Mouse (Mus musculus): ENCODE measurements around the gene Nr2e3.
A peak's percentile ranks its signal among the peaks of the same experiment; 100 is the strongest.

Nr2e3 gene

GRCm38 (mm10) chr9:59951001-59951750 is 9.3 kb downstream of the Nr2e3 start:
- no peak for DNase-seq (ENCODE audit: low read depth)

GRCm38 (mm10) chr9:59949981-59950380 is 10.5 kb downstream of the Nr2e3 start:
- DNase-seq (ENCODE audit: low read depth), result no peak

GRCm38 (mm10) chr9:59949511-59949910 is 10.9 kb downstream of the Nr2e3 start:
- no peak for DNase-seq (ENCODE audit: low read depth)

- DNase-seq (ENCODE audit: low read depth), result no peak
These were observed 11.7 kb downstream of the Nr2e3 start for GRCm38 (mm10) chr9:59948691-59949250.

GRCm38 (mm10) chr9:59948226-59948625 is 12.2 kb downstream of the Nr2e3 start:
- DNase-seq (ENCODE audit: low read depth), result no peak

- no peak for DNase-seq (ENCODE audit: low read depth)
These were observed 13.2 kb downstream of the Nr2e3 start for GRCm38 (mm10) chr9:59947271-59947670.

GRCm38 (mm10) chr9:59945241-59945640 is 15.2 kb downstream of the Nr2e3 start:
- DNase-seq (ENCODE audit: low read depth), result no peak

DNA sequence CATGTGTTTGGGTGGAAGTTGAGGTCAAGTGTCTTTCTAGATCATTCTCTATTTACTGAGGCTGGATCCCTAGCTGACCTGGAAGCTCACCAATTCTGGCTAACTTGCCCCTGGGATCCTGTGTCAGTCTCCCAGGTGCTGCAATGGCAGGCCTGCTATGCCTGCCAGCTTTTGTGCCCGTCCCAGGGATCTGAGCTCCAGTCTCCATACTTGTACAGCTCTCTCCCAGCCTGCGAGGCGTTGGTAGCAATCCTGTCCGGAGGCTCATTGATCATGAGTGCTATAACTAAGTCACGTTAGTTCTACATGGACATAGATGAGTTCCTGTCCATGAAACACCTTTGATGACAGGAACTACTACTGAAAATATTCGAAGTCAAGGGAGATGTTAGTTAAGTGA is 16.6 kb downstream of the Nr2e3 start:
- no peak for DNase-seq (ENCODE audit: low read depth)

GRCm38 (mm10) chr9:59942501-59943085 is 17.9 kb downstream of the Nr2e3 start:
- peak; percentile 51 for DNase-seq (ENCODE audit: low read depth)

GRCm38 (mm10) chr9:59941885-59942350 is 18.5 kb downstream of the Nr2e3 start:
- DNase-seq (ENCODE audit: low read depth), result peak; percentile 94

GRCm38 (mm10) chr9:59940913-59941884 is 19.3 kb downstream of the Nr2e3 start:
- DNase-seq (ENCODE audit: low read depth), result peak; percentile 67

DNA sequence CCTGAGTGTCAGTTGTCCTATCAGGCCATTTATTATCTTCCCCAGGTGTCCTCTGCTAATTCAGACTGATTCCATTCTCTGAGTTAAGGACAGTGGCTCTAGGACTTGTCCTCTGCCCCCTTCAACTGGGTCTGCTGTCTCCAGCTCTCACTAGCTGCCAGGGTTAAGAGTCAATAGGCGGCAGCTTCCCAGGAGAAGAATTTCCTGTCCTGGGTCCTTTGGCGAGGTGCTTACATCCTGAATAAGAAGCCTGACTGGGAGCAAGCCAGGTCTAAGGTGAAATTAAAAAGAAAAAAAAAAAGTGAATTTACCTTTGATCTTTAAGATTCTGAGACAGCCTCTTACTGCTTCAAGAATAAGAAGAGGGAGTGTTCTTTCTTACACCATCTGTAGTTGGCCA is 20.8 kb downstream of the Nr2e3 start:
- no peak for DNase-seq (ENCODE audit: low read depth)

GRCm38 (mm10) chr9:59938529-59938928 is 21.9 kb downstream of the Nr2e3 start:
- no peak for DNase-seq (ENCODE audit: low read depth)

- peak; percentile 62 for DNase-seq (ENCODE audit: low read depth)
These were observed 24.6 kb downstream of the Nr2e3 start for GRCm38 (mm10) chr9:59935866-59936265.

DNA sequence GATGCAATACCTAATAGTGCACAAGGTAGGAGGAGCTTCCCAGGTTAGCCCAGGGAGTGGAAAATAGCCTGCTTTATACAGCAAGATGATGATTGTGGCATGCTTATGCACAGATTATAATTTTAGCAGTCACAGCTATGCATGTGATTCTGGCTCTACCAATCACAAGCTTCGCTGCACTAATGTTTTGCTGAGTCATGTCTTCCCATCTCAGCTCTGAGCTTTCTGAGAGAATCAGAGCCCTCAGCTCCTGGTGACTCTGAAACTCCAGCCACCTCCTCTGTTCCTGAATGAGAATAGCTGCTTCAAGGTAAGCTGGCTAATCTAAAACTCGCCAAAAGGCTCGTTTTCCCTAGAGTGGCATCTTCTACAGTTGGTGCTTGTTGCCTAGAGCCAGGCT is 30.2 kb downstream of the Nr2e3 start:
- no peak for DNase-seq (ENCODE audit: low read depth)

DNA sequence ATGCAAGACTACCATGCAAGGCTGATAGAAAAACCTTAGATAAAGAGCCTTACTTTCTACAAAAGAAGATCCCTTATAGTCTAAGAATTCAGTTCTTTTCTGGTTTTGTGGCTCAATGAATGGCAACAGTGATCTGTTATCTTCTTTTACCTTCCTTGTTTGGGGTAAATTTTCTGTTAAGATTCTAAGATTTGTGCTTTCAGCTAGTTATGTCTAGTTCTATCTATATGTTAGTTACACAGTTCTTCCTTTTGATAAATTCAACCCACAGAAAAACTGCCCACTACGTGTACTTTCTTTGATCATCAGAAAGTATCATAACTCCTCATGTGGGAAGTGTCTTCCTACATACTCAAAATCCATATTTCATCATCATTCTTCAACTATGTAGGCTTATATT is 45.7 kb downstream of the Nr2e3 start:
- no peak for DNase-seq (ENCODE audit: low read depth)

DNA sequence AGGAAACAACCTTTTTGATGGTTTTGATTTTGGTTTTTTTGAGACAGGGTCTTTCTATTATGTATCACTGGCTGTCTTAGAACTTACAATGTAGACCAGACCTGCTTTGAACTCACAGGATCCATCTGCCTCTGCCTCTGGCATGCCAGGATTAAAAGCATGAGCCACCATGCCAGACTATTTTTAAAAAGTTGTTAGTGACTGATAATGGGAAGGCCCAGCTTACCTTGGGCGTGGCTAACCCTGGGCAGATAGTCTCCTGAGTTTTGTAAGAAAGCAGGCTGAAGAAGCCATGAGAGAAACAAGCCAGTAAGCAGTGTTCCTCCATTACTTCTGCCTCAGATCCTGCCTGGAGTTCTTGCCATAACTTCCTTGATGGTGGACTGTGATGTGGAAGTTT is 57.1 kb downstream of the Nr2e3 start:
- DNase-seq (ENCODE audit: low read depth), result no peak

Measured in naive thymus-derived CD4-positive, alpha-beta T cell, adult 2 months (primary cell).